Mouse (Mus musculus) neutrophil, adult 5-6 weeks (primary cell): ENCODE data around the gene Intu. TPM values are rescaled to one million over a fixed set of nuclear protein-coding genes. Genes with fewer than 3 reads are reported as not detected.

Source experiments
- ATAC-seq: fragments of 151-379, 151-347 bp; 2 replicates; pipeline ENCODE4 v1.8.0; 2017; ENCODE audit warnings: mild to moderate bottlenecking, moderate TSS enrichment; ENCODE audit not compliant: insufficient number of reproducible peaks, poor library complexity, low FRiP score, severe bottlenecking; ENCODE audit errors: extremely low read depth
- total RNA-seq: library from RNA; stranded (forward); fragments of 200-1000 nt; gene quantifications from 2 replicates; pipeline ENCODE4 v1.2.3, GENCODE M21; 2017

The Intu gene
- total RNA-seq, 1 experiment from 2014 or later, result 1.7 TPM

- ATAC-seq, result no peak
Measured at GRCm38 (mm10) chr3:40744024-40744835, 213.1 kb downstream of the Intu start, which contains the start of gene Hspa4l. TSS of gene Hspa4l (plus strand) at chr3:40744495.

GRCm38 (mm10) chr3:40744836-40745660, 214.0 kb downstream of the Intu start:
- peak; percentile 84 for ATAC-seq

- ATAC-seq, result peak; percentile 24; the same call in 1 of the 2 replicates
Measured at GRCm38 (mm10) chr3:40745661-40746547, 214.8 kb downstream of the Intu start.

Other genes with a start within 250 kb of the Intu start
- 0.25 TPM in 1 of 2 replicates, not detected in the other for gene Slc25a31, start 177.6 kb downstream of the Intu start, total RNA-seq
- gene Hspa4l, start 213.2 kb downstream of the Intu start, total RNA-seq, result 21.3 and 23.0 TPM in 2 replicates